Mouse (Mus musculus) kidney, embryonic 14.5 days (tissue): ENCODE measurements around the gene Gmcl1. TPM values are rescaled to one million over a fixed set of nuclear protein-coding genes. Genes with fewer than 3 reads are reported as not detected.

Experiments
- ATAC-seq: fragments of 200-750 bp; cut with Nextera tagmentation; 2 replicates; pipeline ENCODE4 v1.8.0; 2017; ENCODE audit warnings: moderate number of reproducible peaks, mild to moderate bottlenecking, moderate TSS enrichment, moderate library complexity; ENCODE audit not compliant: low FRiP score, low TSS enrichment
- H3K27ac ChIP-seq: fragments of 300-500 bp; sonication (generic); 2 replicates; pipeline ENCODE4 v1.5.1; 2014; ENCODE audit warnings: low read depth, mild to moderate bottlenecking, low read length, moderate library complexity, mixed read lengths
- H3K27me3 ChIP-seq: fragments of 300-500 bp; sonication (generic); 2 replicates; pipeline ENCODE4 v1.6.1; 2014; ENCODE audit warnings: mild to moderate bottlenecking, low read length; ENCODE audit not compliant: control insufficient read depth, insufficient read depth
- H3K36me3 ChIP-seq: fragments of 300-500 bp; sonication (generic); 2 replicates; pipeline ENCODE4 v1.6.1; 2014; ENCODE audit warnings: low read length, mixed read lengths; ENCODE audit not compliant: control insufficient read depth, insufficient read depth
- H3K4me1 ChIP-seq: fragments of 300-500 bp; sonication (generic); 2 replicates; pipeline ENCODE4 v1.6.1; 2014; ENCODE audit warnings: low read length, mixed read lengths; ENCODE audit not compliant: control insufficient read depth, insufficient read depth
- H3K4me2 ChIP-seq: fragments of 300-500 bp; sonication (generic); replicated peaks from 2 replicates; pipeline ENCODE4 v1.6.1; 2014; ENCODE audit warnings: low read depth, mild to moderate bottlenecking, low read length
- H3K4me3 ChIP-seq: fragments of 300-500 bp; sonication (generic); 2 replicates; pipeline ENCODE4 v1.5.1; 2014; ENCODE audit warnings: mild to moderate bottlenecking, low read length
- H3K9ac ChIP-seq: fragments of 300-500 bp; sonication (generic); 2 replicates; pipeline ENCODE4 v1.6.1; 2014; ENCODE audit warnings: low read depth, mild to moderate bottlenecking, low read length, moderate library complexity
- H3K9me3 ChIP-seq: fragments of 300-500 bp; sonication (generic); 2 replicates; pipeline ENCODE4 v1.6.1; 2016; ENCODE audit warnings: low read length; ENCODE audit not compliant: control insufficient read depth
- WGBS: fragments of 180-500 bp; shearing (Covaris S2); extraction: QIAGEN DNeasy Blood & Tissue Kit; methylation state at CpG from one replicate; pipeline ENCODE4 v1.1.7; 2014; 5-methylcytosine and 5-hydroxymethylcytosine counted together
- polyA plus RNA-seq: library from polyadenylated mRNA; unstranded; fragments of >200 nt; fragmentation: Nextera tagmentation; extraction: Ambion mirVana; gene quantifications from 2 replicates; pipeline ENCODE4 v1.2.1, GENCODE M21; 2014

Gene Gmcl1
- polyA plus RNA-seq, 1 experiment from 2014 or later, result 38.3 TPM

DNA sequence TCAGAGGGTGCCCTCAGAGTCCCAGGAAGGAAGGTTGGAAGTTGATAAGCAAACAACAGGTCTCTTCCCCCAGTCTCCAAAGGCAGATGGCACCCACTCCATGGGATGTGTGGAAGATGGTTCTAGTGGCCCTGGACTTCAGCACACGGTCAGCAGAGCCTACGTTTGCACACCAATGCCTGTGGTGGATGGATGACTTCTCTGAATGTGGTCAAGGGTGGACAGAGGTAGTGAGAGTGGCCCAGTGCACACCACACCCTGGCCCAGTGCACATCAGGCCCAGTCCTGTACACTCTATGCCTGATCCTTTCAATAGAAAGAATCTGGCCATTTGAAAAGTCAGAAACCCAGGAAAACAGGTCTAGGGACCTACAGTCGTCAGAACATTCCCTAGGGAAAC is 74.7 kb downstream of the Gmcl1 start:
- Histone ChIP-seq H3K27ac (no peak overlapping the region), H3K4me2 (no peak overlapping the region), H3K9me3 (no peaks in the 10 kb centered on the region), H3K4me1 (no peaks in the 10 kb centered on the region), H3K36me3 (peaks cover 28% of the 10 kb centered on the region), H3K27me3 (no peaks in the 10 kb centered on the region), H3K4me3 (no peak overlapping the region), H3K9ac (no peak overlapping the region)
- no peak for ATAC-seq
- 85% methylated on average over 3 of the region's 3 CpGs for WGBS

DNA sequence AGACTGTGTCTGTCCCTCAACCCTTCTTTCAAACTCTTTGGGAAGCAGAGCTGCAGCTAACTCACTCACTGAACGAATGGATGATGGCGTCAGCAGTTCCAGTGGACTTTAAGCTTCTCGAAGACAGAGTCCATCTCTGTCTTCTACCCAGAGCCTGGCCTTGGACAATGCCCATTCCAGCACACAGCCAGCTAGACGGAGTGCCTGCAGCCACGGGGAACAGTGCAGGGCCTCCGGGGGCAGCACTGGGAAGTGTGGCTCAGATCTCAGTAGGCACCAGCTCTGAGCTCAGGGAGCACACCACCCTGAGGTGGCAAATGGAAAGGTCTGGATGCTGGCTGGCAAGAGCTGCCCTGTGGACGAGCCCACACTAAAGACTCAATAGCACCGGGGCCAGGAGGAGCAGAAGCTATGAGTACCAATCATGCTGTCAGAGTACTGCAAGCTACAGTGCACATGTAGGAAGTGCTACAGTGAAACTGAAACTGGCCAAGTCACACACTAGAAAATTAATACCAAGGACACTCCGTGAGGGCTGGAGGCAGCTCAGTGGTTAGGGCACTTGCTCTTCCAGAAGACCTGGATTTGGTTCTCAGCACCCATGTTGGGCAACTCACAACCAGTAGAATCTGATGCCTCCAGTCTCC is 78.8 kb downstream of the Gmcl1 start:
- Histone ChIP-seq H3K27ac (no peak overlapping the region), H3K9ac (no peak overlapping the region), H3K4me2 (no peak overlapping the region), H3K36me3 (peaks cover 33% of the 10 kb centered on the region), H3K9me3 (no peaks in the 10 kb centered on the region), H3K4me3 (no peak overlapping the region), H3K4me1 (no peaks in the 10 kb centered on the region), H3K27me3 (no peaks in the 10 kb centered on the region)
- no peak for ATAC-seq
- 79% methylated on average over 9 of the region's 9 CpGs for WGBS

DNA sequence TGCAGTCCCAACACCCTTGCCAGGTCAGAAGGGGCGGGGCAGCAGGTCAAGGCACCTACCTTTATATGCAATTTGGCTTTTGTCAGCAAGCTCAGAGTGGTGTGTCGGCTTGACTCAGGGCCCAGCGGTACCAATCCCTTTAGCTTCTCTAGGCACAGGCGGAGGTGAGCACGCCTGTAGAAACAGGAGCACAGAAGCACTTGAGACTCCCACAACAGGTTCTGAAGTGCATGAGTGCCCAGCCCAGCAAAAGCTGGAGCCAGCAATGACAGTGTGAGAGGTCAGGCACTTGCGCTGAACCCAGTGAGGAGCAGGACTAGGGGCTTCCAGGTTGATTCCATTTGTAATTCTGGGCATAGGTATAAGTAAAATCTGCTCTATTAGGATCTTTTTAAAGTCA is 80.2 kb downstream of the Gmcl1 start:
- H3K9me3 ChIP-seq, result no peaks in the 10 kb centered on the region
- no peak overlapping the region for H3K4me2 ChIP-seq
- H3K4me3 ChIP-seq, result no peak overlapping the region
- ATAC-seq, result no peak
- 91% methylated on average over 6 of the region's 6 CpGs for WGBS
- H3K4me1 ChIP-seq, result no peaks in the 10 kb centered on the region
- no peaks in the 10 kb centered on the region for H3K27me3 ChIP-seq
- H3K27ac ChIP-seq, result no peak overlapping the region
- no peak overlapping the region for H3K9ac ChIP-seq
- H3K36me3 ChIP-seq, result peaks cover 36% of the 10 kb centered on the region

DNA sequence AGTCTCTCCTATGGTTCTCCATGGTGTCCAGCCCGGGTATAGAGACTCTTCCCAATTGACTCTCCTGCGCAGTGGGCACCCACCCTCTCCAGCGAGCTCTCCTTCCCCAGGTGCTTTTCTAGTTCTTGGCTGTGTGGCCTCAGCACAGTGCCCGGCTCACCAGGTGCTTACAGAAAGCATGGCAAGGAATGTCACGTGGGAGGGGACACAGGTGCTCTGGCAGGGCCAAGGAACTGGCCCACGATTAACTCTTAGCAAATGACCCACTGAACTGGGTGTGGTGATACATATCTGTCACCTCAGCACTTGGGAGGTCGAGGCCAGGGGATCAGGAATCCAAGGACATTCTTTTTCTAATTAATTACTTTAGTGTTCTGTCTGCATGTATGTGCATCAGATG is 87.0 kb downstream of the Gmcl1 start:
- H3K4me2 ChIP-seq, result no peak overlapping the region
- no peak overlapping the region for H3K4me3 ChIP-seq
- H3K9ac ChIP-seq, result no peak overlapping the region
- H3K36me3 ChIP-seq, result peaks cover 18% of the 10 kb centered on the region
- no peak for ATAC-seq
- H3K9me3 ChIP-seq, result no peaks in the 10 kb centered on the region
- no peak overlapping the region for H3K27ac ChIP-seq
- H3K4me1 ChIP-seq, result no peaks in the 10 kb centered on the region
- H3K27me3 ChIP-seq, result no peaks in the 10 kb centered on the region
- 79% methylated on average over 7 of the region's 7 CpGs for WGBS

DNA sequence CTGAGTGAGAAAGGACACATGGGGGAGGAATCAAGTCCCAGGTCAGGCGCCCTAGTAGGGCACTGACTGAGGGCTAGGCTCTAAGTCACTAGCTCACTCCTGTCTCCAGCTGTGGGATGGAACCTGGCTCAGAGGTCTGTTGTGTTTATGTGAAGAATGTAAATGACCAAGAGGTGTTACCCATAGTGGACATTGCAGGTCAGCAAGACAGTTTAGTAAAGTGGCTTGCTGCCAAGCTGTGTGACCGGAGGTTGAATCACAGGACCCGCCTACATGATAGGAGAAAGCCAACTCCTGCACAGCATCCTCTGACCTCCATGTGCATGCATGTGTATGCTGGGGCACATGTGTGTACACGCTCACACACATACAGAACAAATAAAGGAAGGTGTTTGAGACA is 87.6 kb downstream of the Gmcl1 start:
- H3K4me2 ChIP-seq, result no peak overlapping the region
- no peaks in the 10 kb centered on the region for H3K4me1 ChIP-seq
- no peak overlapping the region for H3K9ac ChIP-seq
- 73% methylated on average over 4 of the region's 4 CpGs for WGBS
- H3K36me3 ChIP-seq, result peaks cover 12% of the 10 kb centered on the region
- H3K27ac ChIP-seq, result no peak overlapping the region
- no peak; the same call in 1 of the 2 replicates for ATAC-seq
- H3K9me3 ChIP-seq, result no peaks in the 10 kb centered on the region
- H3K27me3 ChIP-seq, result no peaks in the 10 kb centered on the region
- H3K4me3 ChIP-seq, result no peak overlapping the region

DNA sequence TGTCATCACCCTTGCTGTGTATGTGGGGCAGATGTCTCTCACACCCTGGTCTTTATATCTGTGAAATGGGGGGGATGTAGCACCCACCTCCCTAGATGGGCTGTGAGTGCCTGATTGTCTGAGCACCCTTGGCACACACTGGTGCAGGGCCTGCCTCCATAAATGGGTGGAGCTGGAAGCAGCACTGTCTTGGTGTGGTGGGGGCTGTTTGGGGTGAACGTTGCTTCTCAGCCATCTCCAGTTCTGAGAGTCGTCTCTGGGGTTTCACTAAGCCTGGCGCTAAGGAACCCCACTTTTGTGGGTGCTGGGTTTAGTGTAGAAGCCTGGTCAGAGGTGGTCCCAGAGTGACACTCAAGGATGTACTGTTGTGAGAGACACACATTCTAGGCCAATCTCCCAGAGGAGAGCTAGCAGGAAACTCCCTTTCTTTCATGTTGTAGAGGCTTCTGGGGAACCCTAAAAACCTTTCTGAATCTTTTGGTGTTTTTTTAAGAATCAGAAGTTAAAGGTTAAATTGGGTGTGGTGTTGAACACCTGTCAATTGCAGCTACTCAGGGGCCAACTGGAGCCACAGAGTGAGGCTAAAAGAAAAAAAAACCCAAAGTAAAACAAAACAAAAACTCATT is 88.3 kb downstream of the Gmcl1 start:
- Histone ChIP-seq H3K4me3 (no peak overlapping the region), H3K27ac (no peak overlapping the region), H3K36me3 (peaks cover 5% of the 10 kb centered on the region; the same call in 1 of the 2 replicates), H3K27me3 (no peaks in the 10 kb centered on the region), H3K9ac (no peak overlapping the region), H3K9me3 (no peaks in the 10 kb centered on the region), H3K4me2 (no peak overlapping the region), H3K4me1 (no peaks in the 10 kb centered on the region)
- no peak for ATAC-seq
- 94% methylated on average over 3 of the region's 3 CpGs for WGBS

Other genes with a start within 250 kb of the Gmcl1 start
- 475 and 492 TPM in 2 replicates for gene Pcbp1, start 207.1 kb downstream of the Gmcl1 start, polyA plus RNA-seq
- gene Asprv1, start 105.2 kb downstream of the Gmcl1 start, polyA plus RNA-seq, result 0.50 and 0.61 TPM in 2 replicates
- gene Mxd1, start 64.2 kb downstream of the Gmcl1 start, polyA plus RNA-seq, result 5.4 and 8.8 TPM in 2 replicates
- gene Snrnp27, start 48.9 kb downstream of the Gmcl1 start, polyA plus RNA-seq, result 125 and 142 TPM in 2 replicates
- 28.1 and 34.7 TPM in 2 replicates for gene Anxa4, start 60.2 kb upstream of the Gmcl1 start, polyA plus RNA-seq
- 11.2 and 18.2 TPM in 2 replicates for gene Aak1, start 116.1 kb upstream of the Gmcl1 start, polyA plus RNA-seq